Mouse (Mus musculus): ENCODE results near the gene Acacb. TPM values are rescaled to one million over a fixed set of nuclear protein-coding genes. Genes with fewer than 3 reads are reported as not detected.

The Acacb gene
- polyA plus RNA-seq, 2 experiments: 2.7 to 4.9 TPM

DNA sequence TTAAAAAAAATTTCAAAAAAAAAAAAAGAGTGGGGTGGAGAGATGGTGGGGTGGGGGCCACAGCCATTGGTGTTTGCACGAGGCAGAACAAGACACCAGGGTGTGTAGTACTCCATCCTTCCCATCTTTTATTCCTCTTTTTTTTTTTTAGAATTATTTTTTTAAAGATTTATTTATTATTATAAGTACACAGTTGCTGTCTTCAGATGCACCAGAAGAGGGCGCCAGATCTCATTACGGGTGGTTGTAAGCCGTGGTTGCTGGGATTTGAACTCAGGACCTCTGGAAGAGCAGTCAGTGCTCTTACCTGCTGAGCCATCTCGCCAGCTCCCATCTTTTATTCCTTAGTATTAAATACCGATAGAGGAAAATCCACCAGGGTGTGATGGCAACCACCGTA is 27.1 kb downstream of the Acacb start:
- Histone ChIP-seq H3K4me1 (ENCODE audit: control insufficient read depth, insufficient read depth, low read length) (peaks cover 6% of the 10 kb centered on the region; the same call in 1 of the 2 replicates), H3K27ac (replicated peaks; ENCODE audit: low read depth, low read length) (no peak overlapping the region), H3K9me3 (ENCODE audit: control insufficient read depth, low read length) (no peaks in the 10 kb centered on the region), H3K4me3 (replicated peaks; ENCODE audit: low read length) (no peak overlapping the region), H3K9ac (ENCODE audit: low read depth, low read length, severe bottlenecking) (no peak overlapping the region), H3K27me3 (ENCODE audit: control insufficient read depth, insufficient read depth, low read length) (no peaks in the 10 kb centered on the region), H3K36me3 (ENCODE audit: control insufficient read depth, insufficient read depth, low read length) (no peaks in the 10 kb centered on the region), H3K4me2 (replicated peaks; ENCODE audit: low read depth, low read length, severe bottlenecking) (no peak overlapping the region)
- WGBS: 75% methylated on average over 7 of the region's 7 CpGs
- ATAC-seq (ENCODE audit: low FRiP score, low read depth): no peak
- DNase-seq (ENCODE audit: low spot score): no peak
- no peak for TF ChIP-seq POLR2A (IDR thresholded peaks at IDR 0.05; ENCODE audit: borderline replicate concordance, extremely low read depth, insufficient read depth, insufficient read length)

- Histone ChIP-seq H3K4me1 (ENCODE audit: control insufficient read depth, insufficient read depth, low read length) (peaks cover 6% of the 10 kb centered on the region; the same call in 1 of the 2 replicates), H3K4me3 (replicated peaks; ENCODE audit: low read length) (no peak overlapping the region), H3K9ac (ENCODE audit: low read depth, low read length, severe bottlenecking) (no peak overlapping the region), H3K27me3 (ENCODE audit: control insufficient read depth, insufficient read depth, low read length) (no peaks in the 10 kb centered on the region), H3K36me3 (ENCODE audit: control insufficient read depth, insufficient read depth, low read length) (no peaks in the 10 kb centered on the region), H3K27ac (replicated peaks; ENCODE audit: low read depth, low read length) (no peak overlapping the region), H3K4me2 (replicated peaks; ENCODE audit: low read depth, low read length, severe bottlenecking) (peak overlapping the region; percentile 11), H3K9me3 (ENCODE audit: control insufficient read depth, low read length) (no peaks in the 10 kb centered on the region)
- no peak for TF ChIP-seq POLR2A (IDR thresholded peaks at IDR 0.05; ENCODE audit: borderline replicate concordance, extremely low read depth, insufficient read depth, insufficient read length)
- 35% methylated on average over 14 of the region's 16 CpGs for WGBS
- no peak for ATAC-seq (ENCODE audit: low FRiP score, low read depth)
- no peak for DNase-seq (ENCODE audit: low spot score)
These were observed 27.7 kb downstream of the Acacb start for GRCm38 (mm10) chr5:114173877-114174581.

GRCm38 (mm10) chr5:114174639-114175038 is 28.3 kb downstream of the Acacb start:
- H3K4me1 ChIP-seq (ENCODE audit: control insufficient read depth, insufficient read depth, low read length): peaks cover 6% of the 10 kb centered on the region; the same call in 1 of the 2 replicates
- H3K4me2 ChIP-seq (replicated peaks; ENCODE audit: low read depth, low read length, severe bottlenecking): peak overlapping the region; percentile 11
- TF ChIP-seq POLR2A (IDR thresholded peaks at IDR 0.05; ENCODE audit: borderline replicate concordance, extremely low read depth, insufficient read depth, insufficient read length): no peak
- no peaks in the 10 kb centered on the region for H3K36me3 ChIP-seq (ENCODE audit: control insufficient read depth, insufficient read depth, low read length)
- no peaks in the 10 kb centered on the region for H3K9me3 ChIP-seq (ENCODE audit: control insufficient read depth, low read length)
- H3K27me3 ChIP-seq (ENCODE audit: control insufficient read depth, insufficient read depth, low read length): no peaks in the 10 kb centered on the region
- WGBS: 15% methylated on average over 16 of the region's 16 CpGs
- H3K27ac ChIP-seq (replicated peaks; ENCODE audit: low read depth, low read length): no peak overlapping the region
- no peak overlapping the region for H3K4me3 ChIP-seq (replicated peaks; ENCODE audit: low read length)
- ATAC-seq (ENCODE audit: low FRiP score, low read depth) (no peak), DNase-seq (ENCODE audit: low spot score) (peak; percentile 66)
- no peak overlapping the region for H3K9ac ChIP-seq (ENCODE audit: low read depth, low read length, severe bottlenecking)

DNA sequence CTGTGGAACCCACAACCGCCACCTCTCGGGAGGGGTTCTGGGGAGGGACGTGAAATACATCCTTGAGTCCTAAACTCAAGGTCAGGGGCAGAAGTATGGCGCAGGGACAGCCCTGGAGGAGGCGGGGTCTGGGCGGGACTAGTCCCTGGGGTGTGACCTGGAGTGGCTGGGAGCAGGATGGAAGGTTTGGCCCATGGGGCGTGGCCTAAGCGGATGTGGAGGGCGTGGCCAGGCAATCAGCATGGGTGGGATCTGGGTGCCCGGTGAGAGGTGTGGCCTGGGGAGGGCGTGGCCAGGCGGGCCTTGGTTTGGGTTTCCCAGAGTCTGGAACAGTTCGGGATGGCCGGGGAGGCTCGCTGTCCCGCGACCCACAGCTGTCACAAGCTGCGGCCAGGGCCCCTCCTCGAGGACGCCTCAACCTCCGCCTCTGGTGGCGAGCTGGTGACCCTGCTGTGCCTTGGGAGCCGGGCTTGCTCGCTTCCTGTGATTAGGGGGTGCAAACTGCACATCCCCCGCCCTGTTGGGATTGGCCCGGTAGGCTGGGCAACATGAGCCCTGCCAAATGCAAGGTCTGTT is 29.3 kb downstream of the Acacb start:
- Histone ChIP-seq H3K9me3 (ENCODE audit: control insufficient read depth, low read length) (no peaks in the 10 kb centered on the region), H3K27ac (replicated peaks; ENCODE audit: low read depth, low read length) (0 out of 2 replicates have a peak overlapping the region, but pooled peaks have one; percentile 19), H3K27me3 (ENCODE audit: control insufficient read depth, insufficient read depth, low read length) (no peaks in the 10 kb centered on the region), H3K4me3 (replicated peaks; ENCODE audit: low read length) (peak overlapping the region; percentile 52), H3K36me3 (ENCODE audit: control insufficient read depth, insufficient read depth, low read length) (no peaks in the 10 kb centered on the region), H3K4me1 (ENCODE audit: control insufficient read depth, insufficient read depth, low read length) (peaks cover 6% of the 10 kb centered on the region; the same call in 1 of the 2 replicates), H3K4me2 (replicated peaks; ENCODE audit: low read depth, low read length, severe bottlenecking) (peak overlapping the region; percentile 88), H3K9ac (ENCODE audit: low read depth, low read length, severe bottlenecking) (peak overlapping the region; percentile 55)
- peak; percentile 95 for ATAC-seq (ENCODE audit: low FRiP score, low read depth)
- 0% methylated on average over 20 of the region's 26 CpGs for WGBS
- DNase-seq (ENCODE audit: low spot score): peak; percentile 88
- no peak for TF ChIP-seq POLR2A (IDR thresholded peaks at IDR 0.05; ENCODE audit: borderline replicate concordance, extremely low read depth, insufficient read depth, insufficient read length)

DNA sequence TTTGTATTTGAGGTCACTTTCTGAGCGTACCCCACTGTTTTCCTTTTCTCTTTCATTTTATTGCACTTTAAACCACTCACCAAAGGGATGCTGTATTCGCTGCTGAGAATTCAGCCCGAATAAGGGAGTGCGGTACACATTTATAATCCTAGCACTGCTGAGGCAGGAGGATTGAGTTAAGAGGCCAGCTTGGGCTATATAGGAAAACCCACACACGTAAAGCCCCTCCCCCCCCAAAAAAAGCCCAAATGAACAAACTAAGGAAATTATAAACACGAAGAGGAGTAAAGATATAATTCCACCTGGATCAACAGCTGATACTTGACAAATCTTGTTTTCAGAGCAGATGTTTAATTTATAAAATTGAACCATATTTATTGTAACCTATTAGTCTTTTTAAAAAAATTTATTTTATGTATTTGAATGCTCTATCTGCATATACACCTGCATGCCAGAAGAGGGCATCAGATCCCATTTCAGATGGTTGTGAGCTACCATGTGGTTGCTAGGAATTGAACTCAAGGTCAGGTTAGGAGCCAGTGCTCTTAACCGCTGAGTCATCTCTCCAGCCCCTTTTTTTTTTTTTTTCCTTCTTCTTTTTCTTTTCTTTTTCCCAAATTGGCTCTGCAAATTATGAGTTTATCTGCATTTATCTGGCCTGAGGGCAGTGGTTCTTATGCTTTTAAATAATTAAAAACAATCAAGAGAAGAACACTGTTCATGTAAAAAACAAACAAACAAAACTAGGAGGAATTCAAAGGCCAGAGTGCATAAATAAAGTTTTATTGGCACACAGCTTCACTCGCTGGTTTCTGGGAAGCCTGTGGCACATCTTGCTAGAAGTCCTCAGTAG is 30.4 kb downstream of the Acacb start:
- Histone ChIP-seq H3K27ac (replicated peaks; ENCODE audit: low read depth, low read length) (no peak overlapping the region), H3K4me3 (replicated peaks; ENCODE audit: low read length) (peak overlapping the region; percentile 52)
- 53% methylated on average over 8 of the region's 8 CpGs for WGBS

More for the DNA sequence above, 30.4 kb downstream of the Acacb start:
- Histone ChIP-seq H3K9ac (ENCODE audit: low read depth, low read length, severe bottlenecking) (no peak overlapping the region), H3K9me3 (ENCODE audit: control insufficient read depth, low read length) (no peaks in the 10 kb centered on the region), H3K4me2 (replicated peaks; ENCODE audit: low read depth, low read length, severe bottlenecking) (peak overlapping the region; percentile 88), H3K27me3 (ENCODE audit: control insufficient read depth, insufficient read depth, low read length) (no peaks in the 10 kb centered on the region), H3K4me1 (ENCODE audit: control insufficient read depth, insufficient read depth, low read length) (peaks cover 6% of the 10 kb centered on the region; the same call in 1 of the 2 replicates), H3K36me3 (ENCODE audit: control insufficient read depth, insufficient read depth, low read length) (no peaks in the 10 kb centered on the region)
- ATAC-seq (ENCODE audit: low FRiP score, low read depth) (no peak), DNase-seq (ENCODE audit: low spot score) (no peak)
- TF ChIP-seq POLR2A (IDR thresholded peaks at IDR 0.05; ENCODE audit: borderline replicate concordance, extremely low read depth, insufficient read depth, insufficient read length): no peak
